Mouse (Mus musculus) megakaryocyte, embryonic 14.5 days (primary cell): ENCODE results near the gene Ccnc.

Experiments used
- FLI1 ChIP-seq: IDR thresholded peaks from 2 replicates; pipeline ENCODE4 v1.6.1; 2012; ENCODE audit warnings: low read length, inconsistent platforms, mixed read lengths
- GATA1 ChIP-seq: IDR thresholded peaks from 3 replicates; pipeline ENCODE4 v1.6.1; 2012; ENCODE audit warnings: mixed read lengths, low read length, inconsistent platforms, borderline replicate concordance

- no peak for TF ChIP-seq GATA1
- no peak for TF ChIP-seq FLI1
Measured at GRCm38 (mm10) chr4:21722752-21723334, 4.7 kb upstream of the Ccnc start.
